Mouse (Mus musculus): ENCODE measurements around the gene Bglap.
"Not testable (repeated sequence)": the region's sequence is repeated elsewhere in the genome, so short reads cannot be mapped to it uniquely, and the experiment has no call there.

Gene Bglap

DNA sequence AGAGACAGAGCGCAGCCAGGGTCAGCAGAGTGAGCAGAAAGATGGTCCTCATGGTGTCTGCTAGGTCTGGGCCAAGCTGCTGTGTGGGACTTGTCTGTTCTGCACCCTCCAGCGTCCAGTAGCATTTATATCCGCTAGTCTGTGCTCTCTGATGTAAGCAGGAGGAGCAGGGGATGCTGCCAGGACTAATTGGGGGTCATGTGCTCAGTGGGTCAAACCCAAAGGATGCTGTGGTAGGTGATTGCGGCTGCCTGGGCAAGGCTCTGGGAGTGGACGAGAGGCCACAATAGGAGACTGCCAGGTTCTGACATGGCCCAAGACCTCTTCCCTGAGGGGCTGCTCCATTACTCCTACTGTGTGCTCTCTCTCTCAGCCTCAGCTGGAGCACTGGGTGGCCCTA, at the start of gene Bglap:
Gene Bglap (minus strand): TSS at position 101 of the 400 bp plus-strand sequence.
- DNase-seq (ENCODE audit: low spot score in 2 of 2): no peak

DNA sequence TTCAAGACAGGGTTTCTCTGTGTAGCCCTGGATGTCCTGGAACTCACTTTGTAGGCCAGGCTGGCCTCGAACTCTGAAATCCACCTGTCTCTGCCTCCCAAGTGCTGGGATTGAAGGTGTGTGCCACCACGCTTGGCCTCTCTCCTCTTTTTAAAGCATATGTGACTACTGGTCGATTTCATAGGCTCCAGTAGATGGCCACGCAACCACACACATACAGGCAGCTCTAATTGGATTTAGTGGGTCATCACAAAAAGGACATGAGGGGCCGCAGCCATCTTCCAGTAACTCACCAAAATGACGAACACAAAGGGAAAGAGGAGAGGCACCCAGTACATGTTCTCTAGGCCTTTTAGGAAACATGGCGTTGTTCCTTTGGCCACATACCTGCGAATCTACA, 44.4 kb upstream of the Bglap start:
- not testable (repeated sequence) for DNase-seq (ENCODE audit: low spot score in 2 of 2)

DNA sequence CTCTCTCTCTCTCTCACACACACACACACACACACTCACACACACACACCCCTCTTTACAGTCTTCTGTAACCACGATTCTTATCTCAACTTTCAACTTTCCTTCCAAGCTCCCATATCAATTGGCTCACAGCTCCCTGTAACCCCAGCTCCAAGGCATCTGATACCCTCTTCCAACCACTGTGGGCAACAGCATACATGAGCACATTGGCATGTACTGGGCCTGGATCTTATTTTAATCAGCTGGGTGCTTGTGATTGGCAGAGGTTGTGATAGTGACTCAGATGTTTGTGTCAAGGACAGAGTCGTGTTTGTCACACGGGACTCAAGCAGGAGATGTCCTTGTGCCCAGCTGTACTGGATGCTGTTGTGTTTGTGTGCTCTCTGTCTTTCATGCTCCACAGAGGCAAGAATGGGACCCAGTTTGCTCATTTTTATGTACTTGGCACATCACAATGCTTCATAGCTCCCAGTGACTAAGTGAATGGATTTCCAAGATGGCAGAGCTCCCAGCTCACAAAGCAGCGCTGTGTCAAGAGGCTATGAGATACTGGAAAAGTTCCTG, 43.2 kb upstream of the Bglap start:
- DNase-seq (ENCODE audit: low spot score in 2 of 2): no peak

DNA sequence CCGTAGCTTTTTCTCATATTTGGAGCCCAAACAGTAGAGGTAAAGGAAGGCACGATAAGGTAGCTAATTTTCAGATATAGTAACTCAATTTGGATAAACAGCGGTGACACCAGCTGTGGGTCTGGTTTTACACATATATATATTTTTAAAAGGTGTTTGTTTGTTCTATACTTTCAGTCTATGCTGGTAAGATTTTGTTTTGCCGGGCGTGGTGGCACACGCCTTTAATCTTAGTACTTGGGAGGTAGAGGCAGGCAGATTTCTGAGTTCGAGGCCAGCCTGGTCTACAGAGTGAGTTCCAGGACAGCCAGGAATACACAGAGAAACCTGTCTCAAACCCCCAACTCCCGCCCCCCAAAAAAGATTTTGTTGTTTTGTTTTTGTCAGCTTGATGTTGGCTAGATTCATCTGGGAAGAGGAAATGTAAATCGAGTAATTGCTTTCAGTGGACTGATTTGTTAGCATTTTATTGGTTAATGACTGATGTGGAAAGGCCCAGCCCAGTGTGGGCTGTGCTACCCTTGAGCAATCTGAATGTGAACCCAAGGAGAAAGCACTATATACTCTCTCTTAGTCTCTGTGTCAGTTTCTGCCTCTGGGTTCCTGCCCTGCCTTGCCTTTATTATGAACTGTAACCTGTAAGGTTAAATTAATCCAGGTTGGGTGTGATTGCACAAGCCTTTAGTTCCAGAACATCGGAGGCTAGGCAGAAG, 41.6 kb upstream of the Bglap start:
- no peak for DNase-seq (ENCODE audit: low spot score in 2 of 2)

DNA sequence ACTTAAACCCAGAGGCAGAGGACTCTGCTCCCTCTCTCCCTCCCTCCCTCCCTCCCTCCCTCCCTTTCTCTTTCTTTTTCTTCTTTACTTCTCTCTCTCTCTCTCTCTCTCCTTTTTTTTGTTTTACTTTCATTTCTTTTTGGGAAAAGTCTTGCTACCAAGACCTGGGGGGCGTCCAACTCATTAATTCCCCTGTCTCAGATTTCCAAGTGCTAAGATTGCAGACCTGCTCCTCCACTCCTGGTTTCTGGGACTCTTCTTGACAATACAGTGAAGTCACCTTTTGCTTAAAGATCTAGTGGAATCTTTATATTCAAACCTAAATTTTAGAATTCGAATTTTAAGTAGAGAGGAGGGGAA, 41.0 kb upstream of the Bglap start:
- no peak for DNase-seq (ENCODE audit: low spot score in 2 of 2)

DNA sequence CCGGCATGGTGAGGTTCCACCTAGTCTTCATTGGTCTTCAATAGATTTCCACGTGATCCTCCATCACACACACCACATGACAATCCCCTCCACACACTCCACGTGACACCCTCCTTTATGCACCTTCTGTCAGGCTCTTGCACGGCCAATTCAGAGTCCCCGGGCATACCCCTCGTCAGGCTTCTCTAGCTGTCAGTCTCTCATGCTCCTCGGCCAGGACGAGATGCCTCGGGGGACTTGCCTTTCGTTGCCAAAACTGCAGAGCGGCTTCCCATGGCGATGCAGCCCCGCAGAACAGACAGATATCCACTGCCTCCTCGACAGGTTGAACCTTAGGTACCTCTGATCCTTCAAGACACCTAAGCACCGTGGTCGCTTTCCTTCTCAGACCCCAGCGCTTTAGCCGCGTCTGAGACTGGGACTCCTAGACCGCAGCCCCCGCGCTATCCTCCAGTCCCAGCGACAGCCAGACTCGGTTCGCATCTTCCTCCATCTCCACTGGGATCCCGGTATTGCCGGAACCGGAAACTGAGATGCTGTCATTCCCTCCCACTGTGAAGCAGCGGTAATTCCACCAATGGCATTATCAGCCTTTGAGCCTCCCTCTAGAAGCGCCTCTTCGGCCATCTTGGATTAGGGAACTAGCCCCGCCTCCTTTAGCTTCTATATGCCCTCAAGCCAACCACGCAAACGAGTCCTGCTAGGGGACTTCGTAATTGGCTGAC, 40.5 kb upstream of the Bglap start, which contains the start of gene Slc25a44:
Gene Slc25a44 (minus strand): TSS at position 535 of the 725 bp plus-strand sequence.
- peak; percentile 98 for DNase-seq (ENCODE audit: low spot score in 2 of 2)

DNA sequence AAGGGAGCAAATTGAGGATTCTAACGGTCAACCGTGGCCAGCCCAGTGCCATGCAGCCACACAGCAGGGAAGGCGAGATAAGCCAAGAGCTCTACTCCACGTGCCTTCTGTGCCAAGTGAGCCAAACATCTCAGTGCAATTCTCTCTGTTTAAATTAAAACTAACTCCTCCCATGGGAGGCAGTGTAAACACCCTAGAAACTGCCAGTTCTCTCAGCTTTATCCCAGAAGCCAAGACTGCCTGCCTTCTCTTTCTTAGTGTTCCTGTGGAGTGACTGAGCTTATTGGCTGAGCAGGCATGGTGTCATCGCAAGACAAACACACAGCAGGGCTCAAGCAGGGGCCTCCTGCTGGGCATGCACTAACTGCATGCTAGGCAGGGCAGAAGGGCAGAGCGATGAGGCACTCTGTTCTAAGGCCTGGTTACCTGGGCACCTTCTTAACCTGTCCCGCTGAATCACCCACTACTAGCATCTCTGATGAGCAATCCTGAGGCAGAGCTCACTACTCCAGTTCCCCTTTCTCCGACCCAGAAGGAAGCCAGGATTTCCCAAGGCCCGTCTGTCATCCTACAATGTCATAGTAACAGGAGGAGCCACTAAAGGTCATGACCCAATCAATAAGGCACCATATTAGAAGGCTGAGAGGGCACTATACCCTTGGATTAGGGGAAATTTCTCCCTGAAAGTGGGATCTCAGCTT, 37.9 kb upstream of the Bglap start:
- DNase-seq (ENCODE audit: low spot score in 2 of 2): no peak

DNA sequence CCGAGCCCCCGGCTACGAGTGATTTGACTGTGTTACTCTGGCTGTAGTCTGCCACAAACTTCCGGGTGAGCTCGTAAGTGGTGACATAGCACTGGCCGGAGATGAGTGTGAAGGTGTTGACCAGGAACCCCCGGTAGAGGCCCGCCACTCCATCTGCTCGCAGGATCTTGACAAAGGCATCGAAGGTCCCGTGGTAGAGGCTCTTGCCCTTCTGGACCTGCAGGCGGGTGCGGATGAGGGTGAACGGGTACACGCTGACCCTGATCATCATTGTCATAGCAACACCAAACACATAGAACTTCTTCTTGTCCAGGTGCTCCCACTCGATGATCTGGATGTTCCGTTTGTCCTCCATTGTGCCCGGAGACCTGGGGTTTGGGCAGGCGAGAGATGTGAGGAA, 36.5 kb upstream of the Bglap start:
- DNase-seq (ENCODE audit: low spot score in 2 of 2): no peak

DNA sequence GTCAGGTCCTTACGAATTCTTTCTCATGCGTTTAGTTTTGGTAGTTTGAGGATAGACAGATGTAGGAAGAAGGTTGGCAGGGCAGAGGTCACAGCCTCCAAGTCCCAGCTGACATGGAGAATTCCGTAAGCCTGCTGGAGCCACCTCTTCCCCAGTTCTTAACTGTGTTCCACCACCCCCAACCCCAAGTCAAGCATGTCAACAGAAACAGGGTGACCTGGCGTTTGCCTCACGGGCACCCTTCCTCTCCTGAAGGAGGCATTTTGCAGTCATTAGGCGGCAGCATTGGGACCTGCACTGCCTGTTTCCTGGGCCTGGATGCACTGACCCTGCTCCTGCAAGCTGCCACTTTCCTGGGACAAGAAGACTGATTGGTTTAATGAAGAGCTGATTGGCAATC, 33.8 kb upstream of the Bglap start:
- no peak for DNase-seq (ENCODE audit: low spot score in 2 of 2)

DNA sequence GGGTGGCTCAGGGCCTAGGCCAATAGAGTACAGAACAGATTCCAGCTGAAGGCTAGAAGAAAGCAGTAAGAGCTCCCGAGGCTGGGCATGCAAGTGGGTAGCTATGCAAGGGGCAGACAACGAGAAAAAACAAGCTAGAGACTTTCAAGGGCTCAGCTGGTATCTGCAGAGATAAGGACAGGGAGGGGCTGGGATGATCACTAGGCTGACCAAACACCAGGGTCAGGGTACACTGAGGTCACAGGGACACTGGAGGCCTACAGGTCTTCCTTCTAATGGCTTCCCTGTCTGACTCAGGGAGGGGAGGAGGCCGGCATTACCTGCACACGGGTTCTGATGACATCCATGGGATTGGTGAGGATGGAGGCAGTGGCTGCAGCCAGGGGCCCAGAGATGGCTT, 31.4 kb upstream of the Bglap start:
- DNase-seq (ENCODE audit: low spot score in 2 of 2): no peak

DNA sequence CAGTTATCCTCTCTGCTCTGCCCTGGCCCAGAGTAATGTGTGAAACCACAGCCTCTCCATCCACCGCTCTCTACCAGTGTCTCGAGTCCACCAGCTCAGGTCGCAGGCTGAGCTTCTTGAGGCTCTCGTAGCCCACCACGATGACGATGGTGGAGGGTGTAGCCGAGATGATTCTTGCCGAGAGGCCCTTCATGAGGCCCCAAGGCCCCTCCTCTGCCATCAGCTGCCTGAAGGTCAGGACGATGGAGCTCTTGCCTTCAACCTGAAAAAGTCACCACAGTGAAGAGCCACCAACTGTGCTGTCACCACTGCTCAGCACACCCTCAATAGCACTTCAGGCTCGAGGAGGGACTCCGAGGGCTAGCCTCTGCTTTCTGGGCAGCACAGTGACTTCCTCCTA, 28.4 kb upstream of the Bglap start:
- no peak for DNase-seq (ENCODE audit: low spot score in 2 of 2)

DNA sequence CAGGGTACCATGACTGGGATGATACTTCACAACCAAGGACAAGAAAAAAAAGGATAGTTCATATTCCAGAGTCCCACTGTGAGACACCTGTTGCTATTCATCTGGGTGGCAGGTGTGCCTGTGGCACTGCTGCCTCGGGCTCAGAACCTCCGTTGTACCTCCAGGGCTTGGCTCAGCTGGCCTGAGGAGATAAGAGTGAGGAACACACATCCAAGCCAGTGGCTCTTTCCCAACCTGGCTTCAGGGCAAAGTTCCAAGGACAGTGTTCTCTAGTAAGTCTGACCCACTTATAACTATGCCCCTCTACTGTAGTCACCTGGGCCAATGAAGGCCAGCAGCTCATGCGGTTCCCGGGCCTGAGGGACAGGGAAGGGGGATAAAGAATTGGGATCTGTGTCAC, 27.4 kb upstream of the Bglap start:
- peak in 1 of 2 experiments; percentile 31 for DNase-seq (ENCODE audit: low spot score in 2 of 2)

DNA sequence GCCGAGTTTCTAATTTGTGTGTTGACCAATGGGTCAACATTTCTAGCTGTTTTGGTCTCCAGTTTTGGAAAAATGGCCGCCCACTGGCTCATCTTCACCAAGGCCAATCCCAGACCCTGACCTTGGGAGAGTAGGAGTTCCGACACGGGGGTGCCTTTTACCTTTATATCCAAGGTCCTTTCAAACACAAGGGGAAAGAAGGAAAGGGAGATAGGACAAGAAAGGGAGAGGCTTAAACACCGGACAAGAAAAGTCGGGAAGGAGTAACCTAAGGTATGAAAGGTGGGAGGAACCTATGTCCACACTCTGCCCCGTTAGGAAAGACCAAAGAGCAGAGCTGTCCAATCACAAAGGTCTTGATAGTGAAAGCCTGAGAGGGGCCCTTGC, 26.4 kb upstream of the Bglap start:
- DNase-seq (ENCODE audit: low spot score in 2 of 2): peak in 1 of 2 experiments; percentile 29

DNA sequence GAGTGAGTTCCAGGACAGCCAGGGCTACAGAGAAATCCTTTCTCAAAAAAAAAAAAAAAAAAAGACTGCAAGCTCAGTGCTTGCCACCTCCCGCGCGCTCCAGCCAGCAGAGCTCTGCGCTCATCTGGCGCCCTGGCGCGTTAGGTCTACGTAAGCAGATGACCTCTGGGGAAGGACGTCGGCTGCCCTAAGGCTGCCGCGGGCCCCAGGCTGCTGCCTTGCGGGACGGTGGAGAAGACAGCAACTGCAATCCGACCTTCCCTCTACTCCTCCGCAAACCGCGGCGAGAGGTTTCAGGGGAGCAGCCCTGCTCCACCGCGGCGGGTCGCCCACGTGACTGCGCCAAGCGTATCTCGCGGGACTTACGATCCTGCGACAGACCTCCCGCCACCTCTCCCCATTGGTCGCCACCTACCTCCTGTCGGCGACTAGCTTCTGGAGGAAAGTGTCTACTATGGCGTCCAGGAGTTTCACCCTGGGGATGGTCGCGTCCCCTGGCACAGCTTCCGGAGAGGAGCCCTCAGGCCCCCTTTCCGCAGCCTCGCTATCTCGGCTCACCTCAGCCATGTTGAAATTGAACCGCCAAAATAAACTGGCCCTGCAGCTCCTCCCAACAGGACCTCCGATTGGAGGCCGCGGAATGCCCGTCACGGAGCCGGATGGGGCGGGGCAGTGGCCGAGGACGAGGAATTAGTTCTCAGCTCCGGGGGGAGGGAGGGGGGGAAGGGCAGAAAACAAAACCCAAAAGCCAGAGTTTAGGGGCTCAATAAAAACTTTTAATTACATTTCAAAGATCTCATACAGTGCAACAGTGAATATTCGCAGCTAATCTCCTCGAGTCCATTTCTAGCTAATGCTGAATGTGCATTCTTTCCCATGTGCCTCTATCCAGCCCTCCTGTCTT, 25.7 kb upstream of the Bglap start, which contains the start of gene Pmf1:
Gene Pmf1 (minus strand): TSS at position 591 of the 904 bp plus-strand sequence.
- peak; percentile 95 to 96 for DNase-seq (ENCODE audit: low spot score in 2 of 2)

DNA sequence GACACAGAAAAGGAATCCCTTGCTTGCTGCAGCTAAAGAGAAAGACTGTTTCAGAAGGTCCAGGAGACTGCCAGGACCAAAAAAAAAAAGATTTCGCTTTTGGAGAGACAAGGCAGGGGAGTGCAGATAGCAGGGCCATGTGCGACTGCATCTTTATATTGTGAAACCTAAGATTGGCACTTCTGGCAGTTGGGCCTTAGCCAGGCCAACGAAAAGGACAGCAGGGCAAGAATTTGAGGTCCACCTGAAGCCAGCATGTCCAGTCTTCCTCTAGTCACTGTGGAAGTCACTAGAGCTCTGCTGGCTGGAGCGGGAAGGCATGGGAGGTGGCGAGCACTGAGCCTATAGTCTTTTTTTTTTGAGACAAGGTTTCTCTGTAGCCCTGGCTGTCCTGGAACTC, 24.7 kb upstream of the Bglap start:
- DNase-seq (ENCODE audit: low spot score in 2 of 2): no peak

DNA sequence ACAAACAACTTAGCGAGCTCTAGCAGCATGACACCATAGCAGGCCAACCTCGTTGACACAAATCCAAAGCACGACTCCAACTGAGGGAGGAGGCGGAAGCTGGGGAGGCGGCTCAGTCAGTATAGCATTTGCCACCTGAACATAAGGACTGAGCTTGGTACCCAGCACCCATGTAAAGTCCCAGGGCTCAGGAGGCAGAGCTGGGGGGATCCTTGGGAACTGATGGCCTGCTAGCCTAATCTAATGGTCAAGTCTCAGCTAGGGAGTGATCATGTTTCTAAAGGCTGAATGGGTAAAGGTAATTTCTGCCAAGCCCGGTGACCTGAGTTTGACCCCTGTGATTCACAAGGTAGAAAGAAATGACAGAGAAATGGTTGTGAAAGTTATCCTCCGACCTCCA, 23.3 kb upstream of the Bglap start:
- no peak for DNase-seq (ENCODE audit: low spot score in 2 of 2)

DNA sequence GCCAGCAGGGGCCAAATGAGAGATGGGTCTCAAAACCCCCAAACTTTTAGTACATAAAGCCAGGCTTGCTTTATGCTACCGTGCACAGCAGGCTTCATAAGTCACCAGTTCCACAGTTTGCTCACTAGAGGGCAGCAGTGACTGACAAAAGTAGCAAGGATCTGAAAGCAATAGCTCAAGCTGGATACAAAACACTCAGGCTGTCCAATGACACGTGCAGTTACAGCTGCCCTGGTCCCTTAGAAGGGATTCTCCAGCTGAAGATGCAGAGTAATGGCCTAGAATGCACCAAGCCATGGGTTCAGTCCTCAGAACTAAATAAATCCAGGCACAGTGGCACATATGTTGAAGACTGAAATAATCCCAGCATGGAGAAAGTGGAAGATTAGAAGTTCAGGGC, 22.8 kb upstream of the Bglap start:
- DNase-seq (ENCODE audit: low spot score in 2 of 2): peak; percentile 46 to 67

DNA sequence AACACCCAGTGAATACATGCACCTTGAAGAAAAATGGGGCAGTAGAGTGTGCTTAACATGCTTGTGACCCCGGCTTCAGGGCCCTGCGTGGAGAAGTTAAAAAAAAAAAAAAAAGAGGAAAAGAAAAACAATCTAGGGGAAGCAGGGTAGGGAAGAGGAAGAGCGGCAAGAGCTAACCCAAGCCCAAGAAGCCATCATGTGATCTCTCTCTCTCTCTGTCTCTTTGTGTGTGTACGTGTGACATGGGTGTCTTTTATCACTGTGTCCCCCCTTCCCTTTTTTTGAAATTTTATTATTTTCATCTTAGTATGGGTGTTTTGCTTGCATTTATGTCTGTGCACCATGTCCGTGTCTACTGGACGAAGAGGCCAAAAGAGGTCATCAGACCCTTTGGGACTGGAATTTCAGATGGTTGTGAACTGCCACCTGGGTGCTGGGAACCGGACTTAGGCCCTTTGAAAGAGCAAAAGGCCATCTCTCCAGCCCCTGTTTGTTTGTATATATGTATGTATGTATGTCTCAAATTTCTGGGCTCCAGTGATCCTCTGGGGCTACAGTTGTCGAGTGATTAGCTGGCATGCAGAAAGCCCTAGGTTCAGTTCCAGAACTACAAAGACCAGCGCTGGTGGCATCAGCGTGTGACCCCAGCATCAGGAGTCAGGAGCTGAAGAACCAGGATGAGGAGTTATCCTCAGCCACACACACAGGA, 19.4 kb upstream of the Bglap start:
- no peak for DNase-seq (ENCODE audit: low spot score in 2 of 2)

DNA sequence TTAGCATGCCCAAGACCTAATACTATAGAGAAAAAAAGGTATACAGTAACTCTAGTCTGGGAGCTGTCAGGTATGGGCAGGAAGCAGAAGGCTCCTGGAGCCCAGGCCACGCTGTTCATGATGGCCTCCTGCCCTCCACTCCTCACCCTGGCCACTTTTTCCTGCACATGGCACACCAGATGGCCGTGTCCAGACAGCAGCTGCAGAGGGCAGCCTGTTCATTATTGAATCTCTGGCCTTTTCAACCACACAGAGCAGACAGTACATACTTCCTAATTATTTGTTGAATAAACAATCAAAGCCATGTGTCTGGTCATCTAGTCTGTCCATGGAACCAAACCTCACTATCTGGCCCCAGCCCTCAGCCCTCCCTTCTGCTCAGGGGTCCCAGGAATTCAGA, 14.4 kb upstream of the Bglap start:
- DNase-seq (ENCODE audit: low spot score in 2 of 2): no peak

DNA sequence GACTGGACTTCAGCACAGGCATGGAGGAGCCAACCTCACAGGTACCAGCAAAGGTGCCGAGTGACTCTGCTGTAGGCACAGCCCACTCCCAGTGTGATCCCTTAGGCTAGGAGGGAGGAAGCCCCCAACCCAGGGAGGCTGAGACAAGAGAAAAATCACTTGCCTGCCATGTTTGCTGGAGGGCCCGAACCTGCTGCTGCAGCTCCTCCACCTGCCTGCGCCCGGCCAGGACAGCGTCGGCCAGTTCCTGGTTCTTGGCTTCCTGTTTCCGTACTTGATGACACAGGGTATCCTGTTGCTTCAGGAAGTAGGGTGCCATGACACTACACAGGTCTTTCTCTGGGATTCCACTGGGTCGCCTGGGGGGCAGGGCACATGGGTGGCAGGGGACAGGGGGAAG, 11.5 kb upstream of the Bglap start:
- DNase-seq (ENCODE audit: low spot score in 2 of 2): no peak

DNA sequence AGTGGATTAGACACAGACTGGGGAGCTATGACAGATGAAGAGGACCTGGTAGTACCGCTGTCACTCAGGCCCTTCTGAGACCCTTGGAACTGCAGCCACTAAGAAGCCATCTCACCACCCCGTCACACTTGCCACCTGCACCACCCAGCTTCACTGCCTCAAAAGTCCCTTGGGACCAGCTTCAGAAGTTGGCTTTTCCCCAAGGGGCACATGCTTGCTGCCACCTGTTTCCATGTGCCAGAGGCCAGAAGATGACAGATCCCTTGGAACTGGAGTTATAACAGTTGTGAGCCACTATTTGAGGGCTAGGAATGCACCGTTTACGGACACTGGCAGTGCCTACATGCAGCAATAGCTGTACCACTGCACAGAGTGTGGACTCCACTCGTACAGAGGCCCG, 11.0 kb upstream of the Bglap start:
- DNase-seq (ENCODE audit: low spot score in 2 of 2): no peak

All from heart, adult 9 months (tissue).